Mouse (Mus musculus) layer of hippocampus, postnatal 14 days (tissue): ENCODE results near the gene 4930518I15Rik. TPM values are rescaled to one million over a fixed set of nuclear protein-coding genes. Genes with fewer than 3 reads are reported as not detected.
"Not testable (repeated sequence)": the region's sequence is repeated elsewhere in the genome, so short reads cannot be mapped to it uniquely, and the experiment has no call there.

Experiments
- DNase-seq, 2 experiments: peaks; one replicate each; pipeline ENCODE4 v3.0.0; 2021 to 2022; ENCODE audit warnings: low spot score in 2 of 2, mixed read lengths in 1 of 2
- total RNA-seq, 2 experiments: library from RNA; stranded (reverse); gene quantifications; 2 replicates each; pipeline ENCODE4 v1.2.3; 2021

The 4930518I15Rik gene
- total RNA-seq, 2 experiments from 2014 or later: 3.4 to 3.5 TPM

DNA sequence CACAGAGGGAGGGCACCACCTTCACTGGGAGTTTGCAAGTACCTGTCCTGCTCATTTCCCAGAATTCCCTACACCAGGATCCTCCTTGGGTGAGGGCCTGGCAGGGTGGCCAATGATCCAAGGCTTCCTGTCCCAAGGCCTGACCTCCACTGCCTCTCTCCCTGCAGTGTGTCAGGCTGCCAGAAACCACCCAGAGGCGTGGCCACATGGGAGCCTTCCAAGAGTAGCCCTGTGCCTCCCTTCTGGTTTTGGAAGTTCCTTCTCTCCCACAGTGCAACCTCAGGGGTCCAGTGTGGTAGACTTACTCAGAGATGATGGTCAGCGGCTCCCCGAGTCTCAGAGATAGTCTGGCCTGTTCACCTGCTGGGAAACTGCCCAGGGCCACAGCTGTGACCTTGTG is 21.8 kb upstream of the 4930518I15Rik start:
- DNase-seq: no peak

DNA sequence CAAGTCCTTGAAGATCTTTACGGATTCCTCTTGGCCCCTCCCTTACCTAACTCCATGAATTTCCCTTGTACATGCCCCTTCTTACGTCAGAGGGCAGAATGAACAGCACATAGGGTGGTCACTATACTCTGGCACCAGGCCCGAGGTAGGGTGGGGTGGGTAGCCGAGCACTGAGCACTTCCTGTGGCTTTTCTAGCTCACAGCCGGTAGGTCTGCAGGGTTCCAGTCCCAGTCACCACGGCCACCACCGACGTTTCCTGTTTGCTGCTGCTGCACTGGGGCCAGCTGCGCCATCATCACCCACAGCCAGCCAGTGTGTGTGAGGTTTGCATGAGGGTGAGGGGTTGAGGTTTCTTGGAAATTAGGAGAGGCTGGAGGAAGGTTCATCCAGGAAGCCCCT is 20.0 kb upstream of the 4930518I15Rik start:
- no peak for DNase-seq

DNA sequence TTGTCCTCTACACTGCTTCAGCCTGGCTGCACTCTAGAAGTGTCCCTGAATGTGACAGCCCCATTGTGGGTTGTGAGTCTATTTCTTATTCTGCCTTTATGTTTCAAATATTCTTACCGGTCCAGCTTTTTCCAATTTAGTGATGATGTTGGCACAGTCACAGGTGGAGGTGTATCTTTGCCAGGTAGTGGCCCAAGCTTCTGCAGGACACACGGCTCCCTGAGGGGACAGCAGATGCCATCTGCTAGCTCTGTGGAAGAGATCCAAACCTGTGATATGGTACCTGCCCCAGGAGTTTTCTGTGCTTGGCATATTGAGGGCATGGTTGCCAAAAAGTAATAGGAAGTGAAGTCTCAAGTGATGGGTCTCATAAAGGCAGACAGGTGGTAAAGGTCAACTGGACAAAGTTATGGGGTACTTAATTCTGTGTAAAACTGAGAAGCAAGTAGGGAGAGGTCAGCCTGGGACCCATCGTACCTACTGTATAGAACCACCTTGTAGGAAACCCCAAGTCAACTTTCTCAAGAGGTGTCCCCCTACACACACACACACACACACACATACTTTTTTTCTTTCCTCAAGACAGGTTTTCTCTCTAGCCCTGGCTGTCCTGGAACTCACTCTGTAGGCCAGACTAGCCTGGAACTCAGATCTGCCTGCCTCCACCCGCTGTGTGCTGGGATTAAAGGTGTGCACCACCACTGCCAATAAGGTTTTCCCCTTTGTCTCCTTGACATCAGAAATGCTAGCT is 17.2 kb upstream of the 4930518I15Rik start:
- no peak for DNase-seq

DNA sequence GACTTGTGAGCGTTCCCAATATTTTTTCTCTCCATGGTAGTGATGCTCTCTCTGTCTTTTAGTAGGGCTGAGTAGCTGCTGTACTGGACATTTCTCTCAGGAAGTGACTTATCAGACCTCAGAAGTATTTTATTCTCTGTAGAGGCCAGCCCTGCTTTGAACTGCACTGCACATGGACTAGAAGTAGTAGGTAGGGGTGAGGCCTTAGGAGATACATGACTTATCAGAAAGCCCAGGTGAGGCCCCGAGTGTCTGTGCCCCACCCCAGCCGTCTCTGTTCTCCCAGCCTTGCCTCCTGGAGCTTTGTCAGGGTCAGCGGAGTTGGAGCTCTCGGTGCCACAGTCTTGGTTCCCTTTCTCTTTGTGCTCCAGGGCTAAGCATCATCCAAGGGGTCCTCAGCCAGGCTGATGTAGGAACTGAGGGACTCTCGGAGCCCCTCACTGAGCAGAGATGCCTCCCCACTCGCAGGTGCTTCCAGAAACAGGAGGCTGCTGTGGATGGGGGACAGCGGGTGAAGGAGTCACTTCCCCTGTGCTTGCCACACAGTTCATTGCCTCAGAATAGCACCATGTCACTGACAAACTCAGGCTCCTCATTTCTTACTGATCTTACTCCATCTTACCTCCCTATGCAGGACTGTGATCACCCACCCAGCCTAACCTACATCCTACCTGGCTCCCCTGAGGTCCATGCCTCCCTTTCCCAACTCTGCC is 16.5 kb upstream of the 4930518I15Rik start:
- no peak for DNase-seq

DNA sequence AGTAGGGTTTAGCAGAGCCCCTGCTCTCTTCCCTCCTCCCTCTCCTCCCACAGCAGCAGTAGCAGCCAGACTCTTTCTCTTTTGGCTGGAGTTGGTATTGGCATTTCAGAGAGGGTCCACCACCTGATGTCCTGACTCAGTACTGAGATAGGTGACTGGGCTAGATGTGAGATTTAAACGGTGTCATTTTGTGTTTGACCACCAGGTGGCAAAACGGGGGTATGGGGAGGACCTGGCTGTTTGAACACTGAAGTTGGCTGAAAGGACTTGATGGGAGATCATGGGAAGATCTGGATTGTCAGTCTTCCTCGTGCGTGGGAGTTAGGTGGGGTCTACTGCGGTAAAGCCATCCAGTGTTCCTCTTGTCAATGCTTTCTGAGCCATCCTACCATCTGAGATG is 15.9 kb upstream of the 4930518I15Rik start:
- DNase-seq: peak; percentile 39 to 54

DNA sequence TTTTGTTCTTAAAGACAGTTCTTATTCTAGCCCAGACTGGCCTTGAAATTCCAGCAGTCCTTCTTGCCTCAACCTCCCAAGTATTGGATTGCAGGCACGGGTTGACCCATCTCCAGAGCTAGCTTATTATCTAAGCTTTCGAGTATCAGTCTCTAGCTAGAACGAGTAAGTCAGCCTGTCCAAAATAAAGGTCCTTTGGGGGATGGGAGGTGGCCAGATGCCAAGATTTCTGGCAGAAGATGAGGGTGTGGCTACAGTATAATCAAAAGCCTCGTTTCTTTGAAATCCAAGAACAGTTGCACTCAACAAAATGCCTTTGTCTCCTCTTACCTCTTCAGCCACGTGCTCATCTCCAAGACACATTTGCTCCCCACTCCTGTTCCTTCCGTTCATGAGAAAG is 12.8 kb upstream of the 4930518I15Rik start:
- DNase-seq: no peak

DNA sequence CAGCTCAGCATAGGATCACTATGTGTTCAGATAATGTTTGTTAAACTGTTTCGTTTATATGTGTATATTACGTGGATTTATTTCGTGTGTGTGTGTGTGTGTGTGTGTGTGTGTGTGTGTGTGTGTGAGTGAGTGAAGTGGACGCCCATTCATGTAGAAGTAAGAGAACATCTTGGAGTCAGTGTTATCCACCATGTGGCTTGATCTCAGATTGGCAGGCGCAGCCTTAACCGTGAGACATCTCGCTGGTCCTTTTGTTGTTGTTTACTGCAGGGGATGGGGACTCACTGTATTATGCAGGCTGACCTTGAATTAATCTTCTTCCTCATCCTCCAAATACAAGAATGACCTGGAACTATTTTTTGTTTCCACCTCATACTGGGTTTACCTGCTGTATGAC is 11.8 kb upstream of the 4930518I15Rik start:
- DNase-seq: no peak

DNA sequence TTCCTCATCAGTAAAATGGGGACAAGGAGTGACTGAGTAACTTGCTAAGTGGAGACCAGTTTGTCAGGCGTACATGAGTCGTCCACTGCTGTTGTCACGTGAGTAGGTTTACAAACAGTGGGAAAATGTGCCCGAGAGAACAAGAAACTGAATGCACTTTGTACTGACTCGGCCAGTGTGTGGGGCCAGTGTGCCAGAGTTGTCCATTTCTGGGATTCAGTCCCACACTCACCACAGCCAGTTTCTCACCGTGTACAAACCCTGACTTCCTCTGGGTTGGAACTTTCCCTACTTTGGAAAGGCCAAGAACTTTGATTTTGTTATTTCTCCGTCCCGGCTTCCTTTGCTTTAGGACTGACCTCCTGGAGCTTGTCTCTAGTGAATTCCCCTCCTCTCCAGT is 11.2 kb upstream of the 4930518I15Rik start:
- peak in 1 of 2 experiments; percentile 60 for DNase-seq

DNA sequence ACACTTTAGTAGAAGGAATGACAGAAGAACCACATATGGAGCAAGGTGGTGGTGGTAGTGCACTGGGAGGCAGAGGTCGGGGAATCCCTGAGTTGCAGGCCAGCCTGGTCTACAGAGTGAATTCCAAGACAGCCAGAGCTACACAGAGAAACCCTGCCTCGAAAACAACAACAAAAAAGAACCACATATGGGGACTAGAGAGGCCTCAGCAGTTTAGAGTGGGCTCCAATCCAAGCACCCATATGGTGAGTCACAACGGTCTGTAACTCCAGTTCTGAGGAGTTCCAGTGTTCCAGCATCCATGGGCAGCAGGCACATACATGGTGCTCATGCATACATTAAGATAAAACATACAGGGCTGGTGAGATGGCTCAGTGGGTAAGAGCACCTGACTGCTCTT is 6.7 kb upstream of the 4930518I15Rik start:
- no peak for DNase-seq

DNA sequence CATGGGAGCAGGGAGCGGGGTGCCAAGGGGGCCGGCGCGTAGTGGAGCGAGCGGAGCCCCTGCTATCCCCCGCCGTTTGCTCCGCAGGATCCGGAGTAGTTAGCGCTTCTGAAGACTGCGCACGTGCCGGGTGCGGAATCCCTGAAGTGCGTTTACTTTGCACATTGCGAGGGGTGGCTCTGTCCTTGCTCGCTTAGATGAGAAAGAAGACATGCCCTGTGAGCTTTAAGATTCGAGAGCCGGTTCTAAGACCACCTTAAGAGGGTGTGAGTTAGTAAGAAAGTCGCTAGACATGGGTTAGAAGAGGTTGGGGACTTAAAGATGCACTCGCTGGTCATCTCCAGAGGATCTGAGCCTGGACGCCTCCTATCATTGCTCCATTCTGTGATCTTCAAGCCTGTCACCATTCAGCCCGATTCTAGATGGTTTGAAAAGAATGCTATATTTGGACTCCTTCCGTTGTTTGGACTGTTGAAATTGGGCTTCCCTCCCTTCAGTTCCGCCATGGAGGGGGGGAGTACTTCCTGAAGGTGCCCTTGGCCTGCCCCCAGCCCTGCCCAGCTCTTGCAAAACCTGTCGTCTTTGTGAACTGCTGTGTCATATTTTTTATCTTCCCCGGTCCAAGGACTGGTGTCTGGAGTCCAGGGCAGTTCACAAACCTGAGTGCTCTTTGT is 5.9 kb upstream of the 4930518I15Rik start:
- DNase-seq: no peak

DNA sequence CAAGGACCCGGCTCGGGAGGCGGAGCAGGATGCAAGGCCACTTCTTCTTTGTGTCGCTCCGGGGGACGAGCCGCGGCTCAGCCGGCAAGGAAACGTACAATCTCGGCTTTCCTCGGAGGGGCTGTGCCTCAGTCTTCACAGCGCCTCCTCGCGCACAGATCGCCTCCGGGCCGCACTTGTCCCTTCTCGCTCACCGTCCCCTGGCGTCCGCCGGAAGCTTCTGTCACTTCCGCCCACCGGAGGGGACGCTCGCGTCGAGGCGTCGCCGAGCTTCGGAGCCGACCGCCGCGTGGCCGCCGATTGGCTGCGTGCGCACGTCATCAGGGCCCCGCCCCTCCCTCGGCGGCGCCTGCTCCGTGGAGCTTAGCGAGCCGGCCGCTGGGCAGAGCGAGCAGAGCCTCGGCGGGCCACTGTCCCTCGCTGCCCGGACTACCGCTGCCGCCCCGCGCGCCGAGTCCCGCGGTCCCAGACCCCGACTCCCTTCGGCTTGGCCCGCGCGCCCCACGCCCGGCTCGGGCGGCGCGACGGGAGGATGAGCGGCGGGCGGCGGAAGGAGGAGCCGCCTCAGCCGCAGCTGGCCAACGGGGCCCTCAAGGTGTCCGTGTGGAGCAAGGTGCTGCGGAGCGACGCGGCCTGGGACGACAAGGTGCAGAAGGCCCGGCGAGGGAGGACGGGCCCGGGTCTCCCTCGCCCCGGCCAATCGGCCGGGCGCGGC is 5.2 kb upstream of the 4930518I15Rik start, which contains the start of gene Rab5if:
Rab5if (plus strand) TSS at position 357 of the 715 bp plus-strand sequence.
- DNase-seq: peak; percentile 96 to 98

DNA sequence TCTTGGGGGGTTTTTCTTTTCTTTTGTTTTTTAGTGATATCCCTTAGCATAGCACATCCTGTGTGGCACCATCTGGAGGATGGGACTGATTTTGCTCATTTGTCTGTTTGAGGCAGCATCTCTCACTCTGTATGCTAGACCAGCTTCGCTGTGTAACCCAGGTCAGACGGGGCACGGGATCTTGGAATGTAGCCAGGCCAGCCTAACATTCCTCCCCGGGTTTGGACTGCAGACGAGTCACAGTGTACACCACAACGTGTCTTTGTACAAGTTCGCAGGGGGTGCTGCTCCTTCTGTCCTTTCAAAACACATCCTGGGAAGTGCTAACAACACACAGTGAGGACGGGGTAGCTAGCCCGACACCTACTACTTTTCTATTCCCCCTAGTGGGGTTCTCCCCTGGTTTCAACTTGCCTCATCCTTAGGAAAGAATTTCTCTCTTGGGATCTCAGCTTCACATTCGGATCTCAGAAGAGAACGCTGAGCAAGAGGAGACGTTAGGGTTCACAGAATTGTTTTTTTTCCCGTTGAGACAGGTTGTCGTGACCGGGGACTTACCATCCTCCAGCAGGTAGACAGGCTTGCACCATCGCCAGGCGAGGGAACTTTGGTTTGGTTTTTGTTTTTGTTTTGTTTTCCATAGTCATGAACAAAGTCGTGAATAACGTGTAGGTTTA is 4.4 kb upstream of the 4930518I15Rik start:
- no peak for DNase-seq

DNA sequence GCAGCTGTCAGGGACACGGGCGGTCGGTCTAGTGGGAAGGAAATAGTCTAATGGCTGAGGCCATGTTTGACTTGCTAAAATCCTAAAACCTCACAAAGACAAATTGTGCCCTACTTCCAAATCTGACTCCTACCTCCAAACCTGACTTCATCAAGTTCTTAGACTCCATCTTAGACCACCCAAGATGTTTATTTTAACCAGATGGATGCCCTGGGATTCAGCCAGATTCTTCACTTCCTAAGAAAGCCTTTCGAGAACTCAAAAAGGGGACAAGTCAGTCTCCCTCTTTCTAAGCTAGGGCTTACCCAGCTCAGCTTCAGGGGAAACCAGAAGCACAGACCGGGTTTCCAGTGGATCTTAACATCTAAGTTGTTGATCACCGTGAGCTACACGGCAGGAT is 925 bp upstream of the 4930518I15Rik start:
- no peak for DNase-seq

DNA sequence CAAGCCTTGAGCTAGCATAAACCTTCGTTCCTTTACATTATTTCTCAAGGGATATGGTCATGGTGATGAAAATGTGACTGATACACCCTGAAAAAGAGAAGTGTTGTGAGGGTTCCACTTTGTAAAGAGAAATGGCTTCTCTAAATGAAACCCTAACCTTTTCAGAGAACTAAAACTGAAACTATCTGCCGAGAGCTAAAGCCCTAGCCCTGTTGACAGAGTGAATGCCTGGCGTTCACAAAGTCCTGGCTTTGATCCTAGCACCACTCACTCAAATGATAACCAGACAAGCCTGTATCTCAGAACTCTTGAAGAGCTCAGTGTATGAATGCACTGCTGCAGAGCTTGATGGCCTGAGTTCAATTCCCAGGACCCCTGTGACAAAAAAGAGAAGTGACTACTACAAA is 358 bp downstream of the 4930518I15Rik start:
- no peak for DNase-seq

DNA sequence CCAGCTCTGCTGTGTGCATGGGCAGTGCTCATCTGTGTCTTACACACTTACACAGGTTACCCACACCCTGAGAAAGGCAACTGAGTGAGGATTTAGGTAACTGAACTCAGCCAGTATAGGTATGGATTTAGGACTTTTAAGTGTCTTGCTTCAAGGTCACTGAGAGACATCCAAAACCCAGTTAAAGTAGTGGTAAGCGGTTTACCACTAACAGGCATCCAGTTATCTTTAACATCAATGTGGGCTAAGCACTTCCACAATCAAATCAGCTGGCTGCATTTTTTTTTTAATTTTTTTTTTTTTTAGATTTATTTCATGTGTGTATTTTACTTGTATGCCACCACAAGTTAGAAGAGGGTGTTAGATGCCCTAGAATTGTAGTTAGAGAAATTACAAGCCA is 1.4 kb downstream of the 4930518I15Rik start:
- DNase-seq: no peak

DNA sequence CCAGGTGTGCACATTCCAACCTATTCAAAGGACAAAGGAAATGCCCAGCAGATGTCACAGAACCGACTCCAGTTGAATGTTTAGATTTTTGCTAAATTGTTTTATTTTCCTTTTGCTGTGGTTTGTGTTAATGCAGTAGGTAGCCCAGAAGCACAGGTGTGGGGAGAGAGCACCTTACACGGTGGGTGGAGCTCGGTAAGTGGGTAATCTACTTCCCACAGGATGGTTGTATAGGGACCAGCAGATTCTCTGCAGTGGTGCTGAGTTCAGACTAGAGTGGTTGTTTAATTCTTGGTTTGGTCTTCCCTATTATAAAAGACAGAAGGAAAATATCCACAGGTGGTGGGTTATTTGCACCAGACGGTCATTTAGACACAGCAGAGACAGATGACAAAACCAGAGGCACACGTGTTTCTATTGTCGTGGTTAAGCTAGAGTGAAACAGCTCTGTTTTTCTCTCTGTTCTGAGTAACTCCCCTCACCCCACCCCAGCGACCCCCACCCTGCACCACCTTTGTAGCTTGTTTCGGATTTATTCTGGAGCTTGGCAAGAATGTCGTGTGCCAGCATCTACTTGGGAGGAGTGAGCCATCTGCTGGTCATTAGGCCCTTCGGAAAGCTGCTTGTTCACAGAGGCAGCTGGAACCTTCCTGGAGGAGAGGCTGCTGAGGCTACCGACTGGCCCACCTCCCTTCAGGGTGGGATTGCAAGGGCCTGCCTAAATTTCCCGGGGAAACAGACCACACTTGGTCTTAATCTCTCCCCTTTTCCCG is 3.6 kb downstream of the 4930518I15Rik start:
- DNase-seq: peak in 1 of 2 experiments; percentile 68

DNA sequence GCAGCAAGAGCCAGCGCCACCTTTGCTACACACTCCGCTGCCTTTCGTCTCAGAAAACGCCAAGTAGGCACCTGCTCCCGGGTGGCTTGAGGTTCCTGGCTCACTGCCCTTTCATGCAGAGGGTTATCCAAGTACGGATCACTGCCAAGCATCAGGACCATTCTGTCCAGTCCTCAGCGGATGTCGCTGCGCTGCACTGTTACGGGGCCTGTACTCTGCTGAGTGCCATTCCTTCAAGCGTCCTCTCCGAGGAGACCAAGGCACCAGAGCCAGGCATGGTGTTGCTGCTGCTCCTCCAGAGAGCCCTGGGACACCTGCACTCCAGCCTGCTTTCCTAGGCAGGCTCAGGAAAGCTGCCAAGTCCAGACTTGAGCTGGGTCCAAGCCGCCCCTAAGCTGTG is 4.2 kb downstream of the 4930518I15Rik start:
- DNase-seq: not testable (repeated sequence)

DNA sequence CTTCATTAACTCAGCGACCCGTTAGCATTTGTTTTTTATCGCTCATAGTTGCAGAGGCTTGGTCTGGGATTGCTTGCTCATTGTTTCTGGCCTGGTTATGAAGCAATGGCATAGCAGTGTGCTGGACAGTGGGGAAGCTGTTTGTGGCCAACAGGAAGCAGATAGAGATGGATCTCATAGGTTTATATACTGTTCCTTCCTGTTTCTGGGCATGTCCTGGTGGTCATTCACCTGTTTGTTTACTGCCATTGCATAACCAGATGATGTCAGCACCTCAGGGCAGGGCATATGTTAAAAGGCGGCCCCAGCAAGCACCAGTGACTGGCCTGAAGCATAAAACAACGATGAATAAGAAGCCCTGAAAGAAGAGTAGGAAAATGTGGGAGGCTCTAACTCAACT is 7.2 kb downstream of the 4930518I15Rik start:
- no peak for DNase-seq

DNA sequence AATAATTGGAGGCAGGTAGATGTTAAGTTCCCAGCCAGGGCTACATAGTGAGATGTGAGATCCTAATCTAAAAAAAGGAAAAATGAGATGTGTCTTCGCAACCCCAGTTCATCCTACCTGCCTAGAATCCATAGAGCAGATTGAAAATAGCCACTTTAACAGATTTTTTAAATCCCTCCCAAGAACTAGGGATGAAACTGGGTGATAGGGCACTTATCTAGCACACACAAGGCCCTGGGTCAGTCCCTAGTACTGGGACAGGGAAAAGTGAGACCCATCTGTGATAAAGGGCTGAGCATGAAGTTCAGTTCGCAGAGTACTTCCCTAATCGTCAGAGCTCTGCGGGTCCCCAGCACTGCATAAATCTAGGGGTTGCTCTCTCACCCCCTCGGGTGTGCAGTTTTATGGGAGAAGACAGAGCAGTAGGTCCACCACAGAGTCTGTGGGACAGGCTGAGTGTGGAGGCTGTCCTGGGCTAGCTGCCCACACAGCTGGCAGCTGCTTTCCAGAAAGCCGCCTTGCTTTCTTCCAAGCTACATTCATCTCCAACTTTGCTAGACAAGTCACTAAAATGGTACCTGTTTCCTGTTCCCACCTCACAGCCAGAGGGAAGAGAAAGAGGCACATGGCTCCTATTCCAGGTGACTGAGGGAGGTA is 9.1 kb downstream of the 4930518I15Rik start:
- DNase-seq: no peak

DNA sequence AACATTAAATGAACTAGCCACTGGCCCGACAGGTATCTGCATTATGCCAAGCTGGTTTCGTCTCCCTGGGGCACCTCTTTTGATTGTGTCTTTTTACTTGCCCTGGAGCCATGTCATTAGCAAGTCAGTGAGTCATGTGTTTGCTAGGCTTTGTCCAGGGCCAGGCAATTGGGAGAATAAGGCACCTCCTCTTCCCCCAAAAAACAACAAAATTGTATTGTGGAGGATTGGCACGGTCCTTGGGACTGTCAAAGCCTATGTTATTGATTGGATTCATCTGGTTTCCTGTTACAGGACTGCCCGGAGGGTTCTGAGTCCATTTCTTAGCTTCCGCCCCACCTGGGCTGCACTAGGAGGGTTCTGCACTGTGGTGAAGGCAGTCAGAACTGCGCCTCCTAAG is 10.1 kb downstream of the 4930518I15Rik start:
- no peak for DNase-seq
